In genomic region chr19:34298531-34298930, GRCm38 (mm10) we compare ENCODE assay signal across 34 mouse cellular contexts. TPM values are rescaled to one million over a fixed set of nuclear protein-coding genes. Genes with fewer than 3 reads are reported as not detected.
"Had no signal": no experiment of that assay in that cellular context is flagged by ENCODE, and none has a peak within 500 bp of the region (broad histone marks: within the 10 kb centered on the region; RNA-seq: fewer than 3 reads in every experiment).

No protein-coding gene starts in this region.

- H3K9me3 ChIP-seq: limb, embryonic 10.5 days; limb, embryonic 12.5 days; limb, embryonic 13.5 days; limb, embryonic 15.5 days; liver, embryonic 12.5 days; liver, embryonic 13.5 days; liver, embryonic 15.5 days; lung, embryonic 15.5 days; megakaryocyte, embryonic 14.5 days; midbrain, embryonic 10.5 days; midbrain, embryonic 12.5 days; midbrain, embryonic 13.5 days; midbrain, embryonic 15.5 days; neural tube, embryonic 12.5 days had no signal

- H3K4me3 ChIP-seq: limb, embryonic 10.5 days; limb, embryonic 12.5 days; limb, embryonic 13.5 days; limb, embryonic 15.5 days; liver, embryonic 12.5 days; liver, embryonic 13.5 days; liver, embryonic 15.5 days; lung, embryonic 15.5 days; megakaryocyte, embryonic 14.5 days; midbrain, embryonic 10.5 days; midbrain, embryonic 12.5 days; midbrain, embryonic 13.5 days; midbrain, embryonic 15.5 days; myocyte; neural tube, embryonic 12.5 days had no signal

- H3K27me3 ChIP-seq: limb, embryonic 12.5 days; limb, embryonic 13.5 days; limb, embryonic 15.5 days; liver, embryonic 12.5 days; liver, embryonic 13.5 days; liver, embryonic 15.5 days; lung, embryonic 15.5 days; midbrain, embryonic 12.5 days; midbrain, embryonic 13.5 days; midbrain, embryonic 15.5 days; neural tube, embryonic 12.5 days had no signal

- H3K9ac ChIP-seq: limb, embryonic 12.5 days; limb, embryonic 13.5 days; limb, embryonic 15.5 days; liver, embryonic 12.5 days; liver, embryonic 13.5 days; liver, embryonic 14.5 days; liver, embryonic 15.5 days; liver, postnatal 0 days; lung, embryonic 14.5 days; lung, embryonic 15.5 days; midbrain, embryonic 12.5 days; midbrain, embryonic 13.5 days; midbrain, embryonic 15.5 days; neural tube, embryonic 12.5 days had no signal

- H3K4me1 ChIP-seq: limb, embryonic 10.5 days; limb, embryonic 12.5 days; limb, embryonic 13.5 days; limb, embryonic 15.5 days; liver, embryonic 12.5 days; liver, embryonic 13.5 days; liver, embryonic 15.5 days; lung, embryonic 15.5 days; midbrain, embryonic 10.5 days; midbrain, embryonic 12.5 days; midbrain, embryonic 13.5 days; midbrain, embryonic 15.5 days; neural tube, embryonic 12.5 days had no signal

- H3K27ac ChIP-seq: limb, embryonic 10.5 days; limb, embryonic 12.5 days; limb, embryonic 13.5 days; limb, embryonic 15.5 days; liver, embryonic 12.5 days; liver, embryonic 13.5 days; liver, embryonic 14.5 days; liver, embryonic 15.5 days; lung, embryonic 15.5 days; macrophage; midbrain, embryonic 10.5 days; midbrain, embryonic 12.5 days; midbrain, embryonic 13.5 days; midbrain, embryonic 15.5 days; neural tube, embryonic 12.5 days had no signal

- H3K4me2 ChIP-seq: limb, embryonic 12.5 days; limb, embryonic 13.5 days; limb, embryonic 15.5 days; liver, embryonic 11.5 days; liver, embryonic 12.5 days; liver, embryonic 13.5 days; liver, embryonic 15.5 days; lung, embryonic 14.5 days; lung, embryonic 15.5 days; midbrain, embryonic 11.5 days; midbrain, embryonic 12.5 days; midbrain, embryonic 13.5 days; midbrain, embryonic 15.5 days; neural tube, embryonic 12.5 days had no signal

- ATAC-seq: liver, embryonic 12.5 days; liver, postnatal 0 days; lung, postnatal 0 days; midbrain, embryonic 13.5 days; midbrain, embryonic 15.5 days; midbrain, embryonic 16.5 days had no signal

- H3K36me3 ChIP-seq: limb, embryonic 10.5 days; limb, embryonic 12.5 days; limb, embryonic 13.5 days; limb, embryonic 15.5 days; liver, embryonic 12.5 days; liver, embryonic 13.5 days; liver, embryonic 15.5 days; lung, embryonic 15.5 days; midbrain, embryonic 10.5 days; midbrain, embryonic 12.5 days; midbrain, embryonic 13.5 days; midbrain, embryonic 15.5 days; neural tube, embryonic 12.5 days had no signal

- DNase-seq: left cerebral cortex, postnatal 4 days; liver; liver, embryonic 13.5 days; liver, postnatal 0 days; lung, adult 18-20 months; lung, adult 2 months; lung, embryonic 14.5 days; lung, postnatal 10 days; lung, postnatal 14 days; lung, postnatal 36 days; lung, postnatal 4 days; midbrain, embryonic 14.5 days had no signal

RNA-seq across cellular contexts. Expression of gene Acta2, which starts 43.1 kb away (rescaled TPM):
- total RNA-seq: megakaryocyte-erythroid progenitor cell, adult 5-6 weeks; monocyte, adult 5-6 weeks had no signal
